Mouse (Mus musculus) T-helper 2 cell (primary cell): ENCODE data around the gene Gm9857.

Experiments used
- in situ Hi-C: fragments of 300-600 bp; cut with MboI, MseI; formaldehyde crosslinking; loops from one replicate; pipeline ENCODE4 v1.15.1; 2025; ENCODE audit warnings: high pct_unique_total_duplicates

The Gm9857 gene

GRCm38 (mm10) chr3:108925677-108926076 is 14.6 kb downstream of the Gm9857 start:
- in situ Hi-C loops: no loop called here

- in situ Hi-C loops: no loop called here
Measured at GRCm38 (mm10) chr3:108921822-108922221, 18.4 kb downstream of the Gm9857 start.

DNA sequence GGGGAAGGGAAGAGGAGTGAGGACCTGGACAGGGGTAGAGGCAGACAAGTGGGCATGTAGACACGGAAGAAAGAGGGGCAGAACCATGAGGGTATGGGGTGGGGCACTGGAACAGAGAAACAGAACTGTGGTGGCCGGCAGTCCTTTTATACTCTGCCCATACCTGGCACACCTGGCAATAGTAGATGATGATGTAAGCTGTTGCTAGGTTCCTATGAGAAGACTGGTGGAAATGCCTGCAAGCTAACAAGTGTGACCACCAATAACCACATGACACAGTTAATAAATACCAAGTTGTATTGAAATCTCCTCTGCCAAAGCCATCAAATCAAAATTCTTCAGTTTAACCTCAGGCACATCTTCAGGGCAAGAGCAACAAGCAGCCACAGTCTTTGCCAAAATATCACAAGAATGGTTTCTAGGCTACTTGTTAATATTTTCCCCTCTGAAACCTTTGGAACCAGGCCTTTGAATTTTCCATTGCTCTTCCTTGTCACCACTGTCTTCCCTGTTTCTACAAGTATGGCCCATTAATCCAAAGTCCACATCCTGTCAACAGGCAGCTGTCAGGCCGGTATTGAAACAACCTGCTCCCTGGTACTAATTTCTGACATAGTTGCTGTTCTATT is 19.7 kb downstream of the Gm9857 start:
- in situ Hi-C loops: no loop called here

- in situ Hi-C loops: no loop called here
Measured at GRCm38 (mm10) chr3:108918852-108919251, 21.4 kb downstream of the Gm9857 start.

DNA sequence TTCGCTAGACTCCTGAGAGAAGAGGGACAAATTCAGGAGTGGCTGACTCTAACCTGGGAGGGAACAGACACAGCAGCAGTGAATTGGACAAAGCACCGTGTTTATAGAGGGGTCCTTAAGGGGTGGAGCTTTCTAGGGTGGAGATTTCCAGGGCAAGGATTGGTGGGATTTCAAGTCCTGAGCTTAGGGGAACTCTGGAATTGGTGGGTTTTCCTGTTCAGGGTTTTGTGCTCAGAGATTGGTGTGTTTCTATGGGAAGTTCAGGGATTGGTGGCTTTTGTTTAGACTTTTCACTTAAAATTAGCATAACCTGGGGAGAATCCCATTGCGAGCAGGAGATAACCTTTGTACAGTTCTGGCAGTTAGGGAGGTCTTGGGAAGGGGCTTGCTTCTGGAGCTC is 22.3 kb downstream of the Gm9857 start:
- in situ Hi-C loops: no loop called here

GRCm38 (mm10) chr3:108916857-108917256 is 23.4 kb downstream of the Gm9857 start:
- in situ Hi-C loops: no loop called here

GRCm38 (mm10) chr3:108915999-108916398 is 24.2 kb downstream of the Gm9857 start:
- in situ Hi-C loops: no loop called here

DNA sequence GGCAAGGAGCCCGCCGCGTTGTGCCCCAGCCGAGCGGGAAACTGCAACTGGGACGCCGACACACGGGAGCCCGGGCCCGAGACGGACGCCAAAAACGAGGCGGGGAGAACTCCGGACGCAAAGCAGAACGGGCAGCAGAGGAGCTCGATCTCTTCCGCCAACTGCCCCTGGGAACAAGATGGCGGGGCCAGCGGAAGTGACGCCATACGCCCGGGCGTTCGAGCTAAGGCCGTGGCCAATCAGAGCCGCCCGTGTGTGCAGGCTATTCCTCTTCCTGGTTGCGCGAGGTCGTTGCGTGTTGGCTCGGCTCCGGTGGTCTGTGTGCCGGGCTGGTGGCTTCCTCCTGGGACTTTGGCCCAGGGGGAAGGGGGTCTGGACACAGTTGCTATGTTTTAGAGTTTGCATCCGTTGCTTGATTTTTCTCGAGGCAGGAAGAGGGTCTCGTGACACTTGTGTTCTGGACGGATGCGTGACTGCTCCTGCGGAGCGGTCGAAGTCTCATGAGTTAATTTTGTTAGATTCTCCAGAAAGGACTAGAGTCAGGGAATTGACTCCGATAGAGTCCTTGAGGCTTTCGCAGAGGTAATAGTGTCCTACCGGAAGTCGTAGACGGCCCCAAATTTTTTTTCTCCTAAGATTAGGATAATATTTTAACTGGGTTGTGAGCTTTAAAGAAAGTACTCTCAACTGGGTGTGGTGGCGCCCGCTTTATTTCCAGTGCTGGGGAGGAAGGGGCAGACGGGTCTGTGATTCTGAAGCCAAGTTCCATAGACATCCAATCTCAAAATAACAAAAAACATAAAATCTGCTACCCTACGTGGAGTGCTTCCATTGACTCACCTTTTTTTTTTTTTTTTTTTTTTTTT is 28.5 kb downstream of the Gm9857 start, which contains the start of gene Prpf38b:
Prpf38b (minus strand) TSS at position 180 of the 866 bp plus-strand sequence.
- in situ Hi-C loops: no loop called here

DNA sequence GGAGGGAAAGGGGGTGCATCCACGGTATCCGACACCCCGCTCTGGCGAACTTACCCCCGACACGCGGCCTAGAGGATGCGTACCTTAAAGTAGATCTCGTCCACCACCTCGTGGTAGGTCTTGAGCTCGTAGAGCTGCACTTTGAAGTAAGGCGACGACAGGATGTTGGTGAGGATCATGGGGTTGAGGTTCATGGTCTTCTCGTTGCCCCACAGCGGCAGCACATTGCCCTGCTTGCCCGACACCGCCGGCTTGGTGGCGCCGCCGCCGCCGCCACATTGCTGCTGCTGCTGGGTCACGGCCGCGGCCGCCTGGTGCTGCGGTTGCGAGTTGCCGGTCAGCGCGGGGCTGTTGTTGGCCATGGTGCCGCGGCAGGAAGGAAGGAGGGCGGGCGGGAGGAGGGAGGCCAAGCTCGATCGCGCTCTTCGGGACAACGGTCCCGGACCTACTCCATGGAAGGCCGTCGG is 29.1 kb downstream of the Gm9857 start:
- in situ Hi-C loops: no loop called here

DNA sequence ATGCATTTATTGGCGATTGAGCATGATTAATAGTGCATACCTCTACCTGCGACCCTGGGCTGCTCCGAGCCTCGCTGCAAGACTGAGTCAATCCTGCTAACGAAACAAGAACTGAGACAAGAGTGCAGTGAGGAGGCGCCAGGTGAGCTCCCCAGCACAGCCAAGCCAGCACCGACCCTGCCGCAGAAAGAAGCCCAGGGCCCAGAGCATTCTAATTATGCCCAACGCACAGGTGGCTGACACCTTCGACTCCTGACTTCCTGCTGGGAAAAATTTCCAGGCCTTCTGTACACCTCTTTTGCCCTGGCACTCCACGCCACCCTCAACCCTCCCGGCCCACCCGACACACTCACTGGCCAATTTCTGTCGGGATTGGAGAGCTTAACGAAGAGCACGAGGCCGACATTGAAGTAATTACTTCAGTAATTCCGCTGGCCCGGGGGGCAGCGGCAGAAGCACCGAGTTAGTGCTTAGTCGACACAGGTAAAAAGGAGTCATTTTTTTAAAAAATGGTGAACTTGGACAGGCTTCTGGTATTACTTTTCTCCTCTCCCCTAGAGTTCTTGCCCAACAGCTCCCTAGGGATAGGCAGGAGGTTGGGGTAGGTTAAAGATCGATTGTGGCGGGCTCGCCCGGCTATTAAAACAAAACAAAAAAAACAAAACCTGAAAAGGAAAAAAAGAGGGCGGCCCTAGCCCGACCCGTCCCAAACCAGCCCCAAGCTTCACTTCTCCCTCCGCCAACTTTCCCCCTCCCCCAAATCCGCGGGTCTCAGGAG is 29.8 kb downstream of the Gm9857 start:
- in situ Hi-C loops: no loop called here

DNA sequence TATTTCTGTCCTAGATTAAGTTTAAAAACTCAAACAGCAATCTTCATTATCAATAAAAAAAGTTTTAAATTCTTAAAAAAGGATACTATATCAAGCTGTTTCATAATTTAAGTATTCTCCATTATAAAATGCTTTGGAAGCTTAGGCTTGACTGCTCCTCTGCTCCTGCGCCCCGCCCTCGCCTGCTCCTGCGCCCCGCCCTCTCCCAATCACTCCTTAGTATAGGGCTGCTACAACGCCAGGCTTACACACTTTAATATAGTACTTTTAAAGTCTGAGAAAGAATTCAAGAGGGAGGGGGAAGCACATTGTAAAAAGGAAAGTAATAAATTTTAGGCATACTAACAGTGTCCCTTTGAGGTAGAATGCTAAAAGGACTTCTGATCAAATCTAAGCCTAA is 37.3 kb downstream of the Gm9857 start:
- in situ Hi-C loops: no loop called here

- in situ Hi-C loops: no loop called here
Measured at GRCm38 (mm10) chr3:108902038-108902437, 38.2 kb downstream of the Gm9857 start.

DNA sequence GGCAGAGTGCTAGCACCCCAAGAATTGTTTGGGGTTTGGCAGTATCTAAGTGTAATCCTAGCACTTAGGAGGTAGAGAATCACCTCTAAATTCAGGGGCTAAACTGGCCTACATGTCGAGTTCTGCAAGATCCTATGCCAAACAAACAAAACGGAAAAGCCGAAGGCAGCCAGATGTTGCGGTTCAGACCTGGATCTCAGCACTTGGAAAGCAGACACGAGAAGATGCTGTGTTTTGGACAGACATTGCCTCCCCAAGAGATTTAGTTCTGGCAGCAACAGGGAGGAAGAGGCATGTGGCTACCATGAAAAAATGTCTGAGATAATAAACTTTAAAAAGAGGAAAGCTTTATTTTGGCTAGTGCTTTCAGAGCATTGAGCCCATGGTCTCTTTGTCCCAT is 39.6 kb downstream of the Gm9857 start:
- in situ Hi-C loops: no loop called here

DNA sequence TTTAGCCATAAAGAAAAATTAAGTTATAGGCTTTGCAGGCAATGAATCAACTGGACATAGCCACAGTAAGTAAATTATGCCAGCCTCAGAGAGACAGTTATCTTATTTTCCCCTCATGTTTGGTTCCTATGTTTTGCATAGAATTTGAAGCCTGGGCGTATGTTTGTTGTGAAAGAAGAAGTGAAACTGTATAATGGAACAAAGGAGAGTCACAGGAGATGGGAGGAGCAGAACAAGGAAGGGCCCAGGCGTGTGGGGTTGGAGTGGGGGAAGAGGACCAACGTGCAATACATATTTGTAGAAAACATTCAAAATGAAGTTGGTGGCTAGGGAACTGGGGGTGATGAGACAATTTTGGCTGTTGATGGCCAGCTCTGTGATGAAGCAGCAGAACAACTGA is 40.1 kb downstream of the Gm9857 start:
- in situ Hi-C loops: no loop called here

DNA sequence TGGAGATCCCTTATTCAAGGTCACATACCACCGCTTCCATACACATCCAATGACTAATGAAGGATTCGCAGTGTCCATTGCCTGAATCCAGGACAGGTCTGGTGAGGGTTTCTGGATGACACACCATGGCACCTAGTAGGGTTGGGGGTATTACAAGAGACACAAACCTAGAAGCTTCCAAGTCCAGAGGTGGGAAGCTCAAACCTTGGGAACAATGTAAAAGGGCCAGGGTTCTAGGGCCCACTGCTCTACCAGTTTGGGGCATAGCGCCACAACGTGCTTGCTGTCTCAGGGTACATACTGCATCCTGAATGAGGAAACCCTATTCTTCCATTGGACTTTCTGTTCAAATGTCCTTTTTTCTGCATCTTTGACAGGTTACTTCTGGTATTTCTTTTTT is 41.6 kb downstream of the Gm9857 start:
- in situ Hi-C loops: no loop called here

DNA sequence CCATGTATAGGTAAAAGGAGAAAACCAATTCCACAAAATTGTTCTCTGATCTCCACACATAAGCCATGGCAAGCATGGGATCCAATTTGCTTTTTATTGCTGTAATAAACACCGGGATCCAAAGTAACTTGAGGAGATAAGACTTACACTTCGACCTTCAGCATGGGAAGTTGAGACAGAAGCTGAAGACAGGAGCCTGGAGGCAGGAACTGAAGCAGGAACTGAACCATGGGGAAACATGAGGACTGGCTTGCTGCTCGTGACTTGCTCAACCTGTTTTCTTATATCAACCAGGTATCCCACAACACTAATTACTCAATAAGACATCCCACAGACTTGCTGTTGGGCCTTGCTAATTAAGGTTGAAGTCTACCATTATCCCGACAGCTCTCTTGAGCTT is 47.3 kb downstream of the Gm9857 start:
- in situ Hi-C loops: no loop called here

GRCm38 (mm10) chr3:108892080-108892479 is 48.2 kb downstream of the Gm9857 start:
- in situ Hi-C loops: no loop called here
